Mouse (Mus musculus) stomach, postnatal 0 days (tissue): ENCODE measurements around the gene Pld6.

Experiments
- CTCF ChIP-seq: IDR thresholded peaks from 2 replicates; pipeline ENCODE4 v1.5.1; 2016; ENCODE audit warnings: antibody characterized with exemption, low read depth, mild to moderate bottlenecking, moderate library complexity
- EP300 ChIP-seq: optimal IDR thresholded peaks from 2 replicates; pipeline ENCODE3; 2016; ENCODE audit warnings: antibody characterized with exemption

DNA sequence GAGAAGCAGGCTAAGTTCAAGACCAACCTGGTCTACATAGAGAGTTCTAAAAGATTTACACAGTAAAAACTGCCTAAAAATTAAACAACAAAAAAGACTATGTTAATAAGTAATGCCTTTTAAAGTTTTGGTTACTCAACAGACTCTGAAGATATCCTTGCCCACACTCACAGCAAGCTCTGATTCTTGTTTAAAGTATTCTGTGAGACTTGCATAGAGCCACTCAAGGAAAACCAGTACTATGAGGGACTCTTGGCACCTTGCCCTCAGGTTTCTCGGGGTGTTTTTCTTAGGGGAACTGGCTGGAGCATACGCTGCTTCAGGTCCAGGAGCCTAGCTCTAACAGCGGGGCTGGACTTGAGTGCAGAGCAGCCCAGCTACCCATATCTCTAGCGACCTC lies 8.0 kb downstream of the Pld6 start:
- TF ChIP-seq CTCF (no peak), EP300 (no peak)
